Mouse (Mus musculus) embryonic facial prominence, embryonic 13.5 days (tissue): Measurements from ENCODE around the gene 4930435E12Rik. TPM values are rescaled to one million over a fixed set of nuclear protein-coding genes. Genes with fewer than 3 reads are reported as not detected.

Experiments
- ATAC-seq: fragments of 200-750 bp; cut with Nextera tagmentation; 2 replicates; pipeline ENCODE4 v1.8.0; 2017; ENCODE audit warnings: low read depth; ENCODE audit not compliant: insufficient number of reproducible peaks, insufficient read depth, low FRiP score, low TSS enrichment
- H3K27ac ChIP-seq: fragments of 300-500 bp; sonication (generic); 2 replicates; pipeline ENCODE4 v1.5.1; 2015; ENCODE audit warnings: moderate library complexity, mild to moderate bottlenecking, inconsistent platforms
- H3K27me3 ChIP-seq: fragments of 300-500 bp; sonication (generic); 2 replicates; pipeline ENCODE4 v1.6.1; 2015; ENCODE audit warnings: mild to moderate bottlenecking, inconsistent platforms
- H3K36me3 ChIP-seq: fragments of 300-500 bp; sonication (generic); 2 replicates; pipeline ENCODE4 v1.6.1; 2015; ENCODE audit warnings: mild to moderate bottlenecking, inconsistent platforms
- H3K4me1 ChIP-seq: fragments of 300-500 bp; sonication (generic); 2 replicates; pipeline ENCODE4 v1.6.1; 2015; ENCODE audit warnings: inconsistent platforms
- H3K4me2 ChIP-seq: fragments of 300-500 bp; sonication (generic); 2 replicates; pipeline ENCODE4 v1.6.1; 2015; ENCODE audit warnings: moderate library complexity, mild to moderate bottlenecking, inconsistent platforms
- H3K4me3 ChIP-seq: fragments of 300-500 bp; sonication (generic); 2 replicates; pipeline ENCODE4 v1.5.1; 2015; ENCODE audit warnings: mild to moderate bottlenecking, inconsistent platforms
- H3K9ac ChIP-seq: fragments of 300-500 bp; sonication (generic); 2 replicates; pipeline ENCODE4 v1.6.1; 2015; ENCODE audit warnings: mild to moderate bottlenecking, inconsistent platforms
- H3K9me3 ChIP-seq: fragments of 300-500 bp; sonication (generic); 2 replicates; pipeline ENCODE4 v1.6.1; 2016; ENCODE audit warnings: inconsistent platforms
- WGBS: fragments of 180-500 bp; shearing (Covaris S2); methylation state at CpG from one replicate; pipeline ENCODE4 v1.1.7; 2015; ENCODE audit warnings: mixed read lengths; 5-methylcytosine and 5-hydroxymethylcytosine counted together
- polyA plus RNA-seq: library from polyadenylated mRNA; unstranded; fragments of >200 nt; fragmentation: Nextera tagmentation; extraction: Ambion mirVana; gene quantifications from 2 replicates; pipeline ENCODE4 v1.2.1, GENCODE M21; 2015

4930435E12Rik gene
- polyA plus RNA-seq, 1 experiment from 2014 or later, result not detected

- Histone ChIP-seq H3K4me2 (no peak overlapping the region), H3K27me3 (no peaks in the 10 kb centered on the region), H3K4me1 (no peaks in the 10 kb centered on the region), H3K9me3 (no peaks in the 10 kb centered on the region), H3K27ac (no peak overlapping the region), H3K36me3 (no peaks in the 10 kb centered on the region), H3K9ac (no peak overlapping the region), H3K4me3 (no peak overlapping the region)
- no peak for ATAC-seq
- WGBS, result 78% methylated on average over 3 of the region's 3 CpGs
These were observed 38.6 kb downstream of the 4930435E12Rik start for GRCm38 (mm10) chr16:38789966-38790365.

GRCm38 (mm10) chr16:38789016-38789415, 39.5 kb downstream of the 4930435E12Rik start:
- no peak for ATAC-seq
- H3K27ac ChIP-seq, result no peak overlapping the region
- H3K27me3 ChIP-seq, result no peaks in the 10 kb centered on the region
- H3K36me3 ChIP-seq, result no peaks in the 10 kb centered on the region
- no peaks in the 10 kb centered on the region for H3K4me1 ChIP-seq
- no peak overlapping the region for H3K9ac ChIP-seq
- no peak overlapping the region for H3K4me2 ChIP-seq
- no peaks in the 10 kb centered on the region for H3K9me3 ChIP-seq
- WGBS, result 86% methylated on average over 2 of the region's 2 CpGs
- no peak overlapping the region for H3K4me3 ChIP-seq

GRCm38 (mm10) chr16:38785301-38785700, 43.2 kb downstream of the 4930435E12Rik start:
- WGBS, result 77% methylated on average over 7 of the region's 7 CpGs
- ATAC-seq, result no peak

GRCm38 (mm10) chr16:38782524-38783067, 46.0 kb downstream of the 4930435E12Rik start:
- WGBS, result 47% methylated on average over 2 of the region's 2 CpGs
- H3K27me3 ChIP-seq, result no peaks in the 10 kb centered on the region
- H3K36me3 ChIP-seq, result no peaks in the 10 kb centered on the region
- no peaks in the 10 kb centered on the region for H3K4me1 ChIP-seq
- H3K9ac ChIP-seq, result no peak overlapping the region
- no peak overlapping the region for H3K27ac ChIP-seq
- H3K4me2 ChIP-seq, result no peak overlapping the region
- H3K4me3 ChIP-seq, result no peak overlapping the region
- no peaks in the 10 kb centered on the region for H3K9me3 ChIP-seq
- no peak for ATAC-seq

More at GRCm38 (mm10) chr16:38785301-38785700, 43.2 kb downstream of the 4930435E12Rik start:
- no peaks in the 10 kb centered on the region for H3K27me3 ChIP-seq
- H3K9ac ChIP-seq, result no peak overlapping the region
- no peak overlapping the region for H3K4me2 ChIP-seq
- H3K36me3 ChIP-seq, result no peaks in the 10 kb centered on the region
- no peaks in the 10 kb centered on the region for H3K4me1 ChIP-seq
- no peak overlapping the region for H3K27ac ChIP-seq
- H3K4me3 ChIP-seq, result no peak overlapping the region
- H3K9me3 ChIP-seq, result no peaks in the 10 kb centered on the region

GRCm38 (mm10) chr16:38781946-38782345, 46.6 kb downstream of the 4930435E12Rik start:
- Histone ChIP-seq H3K9me3 (no peaks in the 10 kb centered on the region), H3K27ac (no peak overlapping the region), H3K4me2 (no peak overlapping the region), H3K9ac (no peak overlapping the region), H3K4me1 (no peaks in the 10 kb centered on the region), H3K36me3 (no peaks in the 10 kb centered on the region), H3K4me3 (no peak overlapping the region), H3K27me3 (no peaks in the 10 kb centered on the region)
- WGBS, result 63% methylated on average over 2 of the region's 2 CpGs
- ATAC-seq, result no peak

GRCm38 (mm10) chr16:38780960-38781572, 47.5 kb downstream of the 4930435E12Rik start:
- H3K9ac ChIP-seq, result no peak overlapping the region
- ATAC-seq, result no peak
- H3K4me3 ChIP-seq, result no peak overlapping the region
- H3K4me2 ChIP-seq, result no peak overlapping the region
- H3K4me1 ChIP-seq, result no peaks in the 10 kb centered on the region
- no peak overlapping the region for H3K27ac ChIP-seq
- H3K9me3 ChIP-seq, result no peaks in the 10 kb centered on the region
- no peaks in the 10 kb centered on the region for H3K27me3 ChIP-seq
- H3K36me3 ChIP-seq, result no peaks in the 10 kb centered on the region
- WGBS, result 96% methylated on average over 7 of the region's 7 CpGs

GRCm38 (mm10) chr16:38776342-38776741, 52.2 kb downstream of the 4930435E12Rik start:
- Histone ChIP-seq H3K4me1 (no peaks in the 10 kb centered on the region), H3K4me2 (no peak overlapping the region), H3K36me3 (no peaks in the 10 kb centered on the region), H3K27ac (no peak overlapping the region), H3K27me3 (no peaks in the 10 kb centered on the region; the same call in 1 of the 2 replicates), H3K4me3 (no peak overlapping the region), H3K9me3 (no peaks in the 10 kb centered on the region), H3K9ac (no peak overlapping the region)
- no peak for ATAC-seq
- WGBS, result 51% methylated on average over 6 of the region's 6 CpGs

- H3K9ac ChIP-seq, result no peak overlapping the region
- no peaks in the 10 kb centered on the region for H3K9me3 ChIP-seq
- no peaks in the 10 kb centered on the region for H3K36me3 ChIP-seq
- no peak overlapping the region for H3K4me2 ChIP-seq
- no peaks in the 10 kb centered on the region for H3K4me1 ChIP-seq
- ATAC-seq, result no peak
- H3K27ac ChIP-seq, result no peak overlapping the region
- no peak overlapping the region for H3K4me3 ChIP-seq
- 68% methylated on average over 7 of the region's 7 CpGs for WGBS
- H3K27me3 ChIP-seq, result no peaks in the 10 kb centered on the region; the same call in 1 of the 2 replicates
These were observed 53.4 kb downstream of the 4930435E12Rik start for GRCm38 (mm10) chr16:38774964-38775746.

GRCm38 (mm10) chr16:38772906-38773496, 55.5 kb downstream of the 4930435E12Rik start:
- Histone ChIP-seq H3K36me3 (peaks cover 12% of the 10 kb centered on the region), H3K27me3 (no peaks in the 10 kb centered on the region; the same call in 1 of the 2 replicates), H3K4me2 (no peak overlapping the region), H3K27ac (no peak overlapping the region), H3K9ac (no peak overlapping the region), H3K4me1 (no peaks in the 10 kb centered on the region), H3K4me3 (no peak overlapping the region), H3K9me3 (no peaks in the 10 kb centered on the region)
- no peak for ATAC-seq
- WGBS, result 77% methylated on average over 12 of the region's 12 CpGs

- Histone ChIP-seq H3K36me3 (peaks cover 24% of the 10 kb centered on the region), H3K9me3 (no peaks in the 10 kb centered on the region), H3K4me1 (no peaks in the 10 kb centered on the region), H3K27me3 (no peaks in the 10 kb centered on the region; the same call in 1 of the 2 replicates), H3K27ac (no peak overlapping the region), H3K4me3 (no peak overlapping the region), H3K9ac (no peak overlapping the region), H3K4me2 (no peak overlapping the region)
- ATAC-seq, result no peak
- WGBS, result 93% methylated on average over 6 of the region's 6 CpGs
These were observed 57.4 kb downstream of the 4930435E12Rik start for GRCm38 (mm10) chr16:38771145-38771544.

GRCm38 (mm10) chr16:38769529-38769928, 59.0 kb downstream of the 4930435E12Rik start:
- H3K9ac ChIP-seq, result no peak overlapping the region
- no peak for ATAC-seq
- no peaks in the 10 kb centered on the region for H3K27me3 ChIP-seq
- H3K4me1 ChIP-seq, result no peaks in the 10 kb centered on the region
- WGBS, result 72% methylated on average over 9 of the region's 9 CpGs
- no peak overlapping the region for H3K27ac ChIP-seq
- peaks cover 24% of the 10 kb centered on the region for H3K36me3 ChIP-seq
- H3K4me3 ChIP-seq, result no peak overlapping the region
- H3K9me3 ChIP-seq, result no peaks in the 10 kb centered on the region
- no peak overlapping the region for H3K4me2 ChIP-seq
